Mouse (Mus musculus) CH12.LX (cell line): ENCODE measurements around the gene Srgap3. TPM values are rescaled to one million over a fixed set of nuclear protein-coding genes. Genes with fewer than 3 reads are reported as not detected.

Source experiments
- DNase-seq: peaks from one replicate; pipeline ENCODE4 v3.0.0-alpha.2; 2013; ENCODE audit errors: extremely low read depth
- H3K27ac ChIP-seq: 2 replicates; pipeline ENCODE4 v1.5.1; 2012; ENCODE audit warnings: low read depth, mild to moderate bottlenecking, control low read depth, moderate library complexity; ENCODE audit not compliant: insufficient read depth
- H3K27me3 ChIP-seq: replicated peaks from 2 replicates; pipeline ENCODE3; 2012; ENCODE audit warnings: inconsistent platforms
- H3K36me3 ChIP-seq, 2 experiments: replicated peaks in 1 of 2; 2 replicates each; pipeline versions ENCODE3 to v1.6.1; 2012; ENCODE audit warnings: inconsistent platforms in 1 of 2, low read length in 1 of 2, mild to moderate bottlenecking in 1 of 2, mixed read lengths in 1 of 2, moderate library complexity in 1 of 2; ENCODE audit not compliant: control insufficient read depth in 1 of 2, insufficient read depth in 1 of 2
- H3K4me1 ChIP-seq, 2 experiments: 2 replicates each; pipeline ENCODE4 v1.6.1; 2012; ENCODE audit warnings: inconsistent platforms in 1 of 2, moderate library complexity in 1 of 2; ENCODE audit not compliant: insufficient read depth in 2 of 2, control insufficient read depth in 1 of 2
- H3K4me2 ChIP-seq: 2 replicates; pipeline ENCODE4 v1.6.1; 2012; ENCODE audit warnings: low read depth, mild to moderate bottlenecking, control low read depth; ENCODE audit not compliant: poor library complexity, insufficient read depth, severe bottlenecking
- H3K4me3 ChIP-seq, 3 experiments: fragments of 150-350 bp in 1 of 3; sonication (generic) in 1 of 3; replicated peaks in 1 of 3; 2 replicates each; pipeline versions ENCODE3 to v1.5.1; 2011 to 2012; ENCODE audit warnings: low read depth in 2 of 3, low read length in 2 of 3, mild to moderate bottlenecking in 2 of 3, moderate library complexity in 2 of 3, control low read depth in 1 of 3, improper control_type of control experiment in 1 of 3, inconsistent platforms in 1 of 3, mixed read lengths in 1 of 3; ENCODE audit not compliant: poor library complexity in 1 of 3
- H3K79me2 ChIP-seq: replicated peaks from 2 replicates; pipeline ENCODE4 v1.6.1; 2012; ENCODE audit warnings: mild to moderate bottlenecking, moderate library complexity; ENCODE audit not compliant: control insufficient read depth, poor library complexity, insufficient read depth, severe bottlenecking; ENCODE audit errors: extremely low read depth
- H3K9ac ChIP-seq: 2 replicates; pipeline ENCODE4 v1.6.1; 2012; ENCODE audit warnings: low read depth, mild to moderate bottlenecking, control low read depth, moderate library complexity; ENCODE audit not compliant: insufficient read depth
- H3K9me3 ChIP-seq: replicated peaks from 2 replicates; pipeline ENCODE3; 2012; ENCODE audit warnings: low read length, inconsistent platforms, mixed read lengths
- CHD2 ChIP-seq: IDR thresholded peaks from 2 replicates; pipeline ENCODE4 v1.6.1; 2011; ENCODE audit warnings: low read length, improper control_type of control experiment
- CTCF ChIP-seq, 2 experiments: IDR thresholded peaks in 1 of 2; conservative IDR thresholded peaks in 1 of 2; 2 replicates each; pipeline ENCODE4 v1.5.1; 2011 to 2012; ENCODE audit warnings: low read depth in 2 of 2, low read length in 2 of 2, improper control_type of control experiment in 1 of 2, inconsistent platforms in 1 of 2, mild to moderate bottlenecking in 1 of 2, moderate library complexity in 1 of 2
- ELF1 ChIP-seq: IDR thresholded peaks from 2 replicates; pipeline ENCODE4 v1.6.1; 2014; ENCODE audit warnings: low read depth, mild to moderate bottlenecking, inconsistent platforms, low read length, improper control_type of control experiment
- ETS1 ChIP-seq: conservative IDR thresholded peaks from 2 replicates; pipeline ENCODE4 v1.6.1; 2012; ENCODE audit warnings: low read depth, mild to moderate bottlenecking, inconsistent platforms, low read length, improper control_type of control experiment, moderate library complexity
- IRF4 ChIP-seq: IDR thresholded peaks from 2 replicates; pipeline ENCODE4 v1.6.1; 2014; ENCODE audit warnings: low read depth, mild to moderate bottlenecking, inconsistent platforms, low read length, improper control_type of control experiment
- JUN ChIP-seq: IDR thresholded peaks from 2 replicates; pipeline ENCODE4 v1.6.1; 2011; ENCODE audit warnings: low read depth, mild to moderate bottlenecking, low read length, improper control_type of control experiment, moderate library complexity; ENCODE audit not compliant: insufficient read depth
- KAT2A ChIP-seq: IDR thresholded peaks from 2 replicates; pipeline ENCODE4 v1.6.1; 2012; ENCODE audit warnings: low read length, improper control_type of control experiment, inconsistent platforms; ENCODE audit not compliant: insufficient replicate concordance
- MAX ChIP-seq: IDR thresholded peaks from 2 replicates; pipeline ENCODE4 v1.6.1; 2011; ENCODE audit warnings: low read length, improper control_type of control experiment
- MEF2A ChIP-seq: IDR thresholded peaks from 2 replicates; pipeline ENCODE4 v1.6.1; 2014; ENCODE audit warnings: low read depth, mild to moderate bottlenecking, inconsistent platforms, low read length, improper control_type of control experiment, borderline replicate concordance
- MXI1 ChIP-seq: IDR thresholded peaks from 2 replicates; pipeline ENCODE4 v1.6.1; 2011; ENCODE audit warnings: mild to moderate bottlenecking, low read depth, low read length, improper control_type of control experiment
- MYC ChIP-seq: IDR thresholded peaks from 2 replicates; pipeline ENCODE4 v1.6.1; 2011; ENCODE audit warnings: low read depth, mild to moderate bottlenecking, improper control_type of control experiment, low read length
- NELFE ChIP-seq: IDR thresholded peaks from 2 replicates; pipeline ENCODE4 v1.6.1; 2011; ENCODE audit warnings: low read depth, low read length, improper control_type of control experiment
- NRF1 ChIP-seq: IDR thresholded peaks from 2 replicates; pipeline ENCODE4 v1.6.1; 2014; ENCODE audit warnings: low read depth, mild to moderate bottlenecking, inconsistent platforms, low read length, improper control_type of control experiment, moderate library complexity
- PAX5 ChIP-seq: IDR thresholded peaks from 2 replicates; pipeline ENCODE4 v1.6.1; 2012; ENCODE audit warnings: low read length, inconsistent platforms, mixed read lengths
- POLR2A ChIP-seq: IDR thresholded peaks from 2 replicates; pipeline ENCODE4 v1.6.1; 2011; ENCODE audit warnings: low read depth, mild to moderate bottlenecking, improper control_type of control experiment, low read length
- POLR2AphosphoS2 ChIP-seq: IDR thresholded peaks from 2 replicates; pipeline ENCODE4 v1.6.1; 2011; ENCODE audit warnings: low read depth, low read length, improper control_type of control experiment
- SMC3 ChIP-seq: IDR thresholded peaks from 2 replicates; pipeline ENCODE4 v1.6.1; 2011; ENCODE audit warnings: low read depth, low read length, improper control_type of control experiment
- UBTF ChIP-seq: IDR thresholded peaks from 2 replicates; pipeline ENCODE4 v1.6.1; 2012; ENCODE audit warnings: low read depth, mild to moderate bottlenecking, inconsistent platforms, low read length, improper control_type of control experiment, moderate library complexity
- ZKSCAN1 ChIP-seq: IDR thresholded peaks from 2 replicates; pipeline ENCODE4 v1.6.1; 2012; ENCODE audit warnings: low read depth, inconsistent platforms, low read length, improper control_type of control experiment, borderline replicate concordance
- ZMIZ1 ChIP-seq: IDR thresholded peaks from 2 replicates; pipeline ENCODE4 v1.6.1; 2012; ENCODE audit warnings: low read depth, mild to moderate bottlenecking, inconsistent platforms, low read length, improper control_type of control experiment
- dilution Hi-C: fragments of 300-500 bp; cut with MboI; formaldehyde crosslinking; loops from 2 replicates; pipeline ENCODE4 v1.14.3; 2020; ENCODE audit warnings: low sequenced_read_pairs; ENCODE audit not compliant: extremely low pct_unique_long_range_greater_than_20kb, extremely low pct_ligation_motif_present
- in situ Hi-C: fragments of 300-500 bp; cut with MboI; formaldehyde crosslinking; loops from 3 replicates; pipeline ENCODE4 v1.14.3; 2019; ENCODE audit warnings: low sequenced_read_pairs, low pct_ligation_motif_present, low pct_unique_long_range_greater_than_20kb, mixed read lengths
- polyA plus RNA-seq: library from polyadenylated mRNA; unstranded; fragments of >175 nt; gene quantifications from 2 replicates; pipeline ENCODE4 v1.2.1, GENCODE M21; 2012; ENCODE audit warnings: low read depth; ENCODE audit not compliant: insufficient read length
- total RNA-seq, 2 experiments: library from RNA; depleted of rRNA; stranded (reverse); fragments of 300-350 nt in 1 of 2; fragments of >200 nt in 1 of 2; gene quantifications; 2 replicates each; pipeline ENCODE4 v1.2.3; 2012 to 2014

Srgap3 gene
- total and polyA plus RNA-seq, 3 experiments: 1.5 to 4.5 (median 2.1) TPM

GRCm38 (mm10) chr6:112930011-112930451 is 17.0 kb downstream of the Srgap3 start:
- dilution Hi-C loops (no loop called here), in situ Hi-C loops (no loop called here)
- Histone ChIP-seq H3K27ac (no peak overlapping the region), H3K36me3 (peaks cover 0 to 3% of the 10 kb centered on the region in 2 experiments), H3K9me3 (no peaks in the 10 kb centered on the region), H3K79me2 (no peaks in the 10 kb centered on the region; the same call in 1 of the 2 replicates), H3K4me2 (no peak overlapping the region), H3K4me1 (peaks cover 0 to 7% of the 10 kb centered on the region in 2 experiments; a peak in 3 of 4 replicates), H3K4me3 (no peak overlapping the region), H3K27me3 (no peaks in the 10 kb centered on the region), H3K9ac (no peak overlapping the region)
- no peak for DNase-seq
- TF ChIP-seq IRF4 (no peak), CHD2 (peak; percentile 38; the same call in 1 of the 2 replicates), ETS1 (no peak)
- TF ChIP-seq, all 38 proteins: peak for 1

- Histone ChIP-seq H3K4me2 (no peak overlapping the region), H3K79me2 (no peaks in the 10 kb centered on the region; the same call in 1 of the 2 replicates), H3K27ac (no peak overlapping the region), H3K4me1 (peaks cover 0 to 9% of the 10 kb centered on the region in 2 experiments; a peak in 3 of 4 replicates), H3K36me3 (peaks cover 0 to 3% of the 10 kb centered on the region in 2 experiments), H3K9me3 (no peaks in the 10 kb centered on the region), H3K4me3 (no peak overlapping the region), H3K9ac (no peak overlapping the region), H3K27me3 (no peaks in the 10 kb centered on the region)
- no peak for DNase-seq
- TF ChIP-seq NELFE: no peak
- no peak for TF ChIP-seq UBTF
- TF ChIP-seq MXI1: no peak
- TF ChIP-seq ZMIZ1: no peak
- no peak for TF ChIP-seq CHD2
- no peak for TF ChIP-seq MYC
- no peak for TF ChIP-seq POLR2AphosphoS2
- TF ChIP-seq POLR2A: no peak
- TF ChIP-seq PAX5: no peak
- no peak for TF ChIP-seq ZKSCAN1
- no peak for TF ChIP-seq CTCF (conservative IDR thresholded peaks at IDR 0.05 in 1 of 2, IDR thresholded peaks at IDR 0.05 in 1 of 2; ENCODE audit: low read depth in 2 of 2, low read length in 2 of 2)
- TF ChIP-seq MAX: no peak
- TF ChIP-seq MEF2A: no peak
- TF ChIP-seq JUN: no peak
- TF ChIP-seq KAT2A: no peak
- TF ChIP-seq SMC3: no peak
- TF ChIP-seq ETS1: no peak
- no peak for TF ChIP-seq NRF1
- TF ChIP-seq ELF1: no peak
- dilution Hi-C loops (no loop called here), in situ Hi-C loops (no loop called here)
These were observed 17.6 kb downstream of the Srgap3 start for GRCm38 (mm10) chr6:112929291-112929984.
